Mouse (Mus musculus) spleen, embryonic (tissue): Measurements from ENCODE around the gene Zfpm1.

ENCODE experiments used
- CTCF ChIA-PET: fragments of 350-600 bp; sonication (Branson Sonifier 250); formaldehyde crosslinking; loops from one replicate; lab custom pipeline; 2022; lab: Charles Lee

The Zfpm1 gene

GRCm38 (mm10) chr8:122282035-122282358 lies at the start of gene Zfpm1:
TSS of gene Zfpm1 (plus strand) at chr8:122282141.
- CTCF ChIA-PET = no interaction called here

- CTCF ChIA-PET = no interaction called here
These were observed 47.9 kb upstream of the Zfpm1 start for GRCm38 (mm10) chr8:122234055-122234454.

- CTCF ChIA-PET = no interaction called here
These were observed 45.4 kb upstream of the Zfpm1 start for GRCm38 (mm10) chr8:122236521-122236920.

DNA sequence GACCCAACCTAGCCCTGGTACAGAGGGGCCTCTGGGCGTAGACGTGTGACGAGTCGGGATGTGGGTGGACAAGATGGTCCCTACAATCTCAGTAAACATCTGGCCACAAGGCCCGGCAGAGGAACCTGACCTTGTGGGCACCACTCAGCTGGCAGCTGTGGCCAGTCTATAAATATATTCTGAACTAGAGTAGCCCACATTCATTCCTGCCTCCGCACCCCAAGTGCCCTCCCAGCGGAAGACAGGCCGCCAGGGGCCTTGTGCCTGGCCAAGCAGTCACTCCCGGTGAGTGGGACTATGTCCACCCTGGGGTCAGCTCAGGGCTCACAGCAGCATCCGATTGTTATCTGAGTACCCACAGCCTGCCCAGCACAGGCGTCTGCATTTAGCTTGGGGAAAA lies 43.7 kb upstream of the Zfpm1 start:
- CTCF ChIA-PET = no interaction called here

DNA sequence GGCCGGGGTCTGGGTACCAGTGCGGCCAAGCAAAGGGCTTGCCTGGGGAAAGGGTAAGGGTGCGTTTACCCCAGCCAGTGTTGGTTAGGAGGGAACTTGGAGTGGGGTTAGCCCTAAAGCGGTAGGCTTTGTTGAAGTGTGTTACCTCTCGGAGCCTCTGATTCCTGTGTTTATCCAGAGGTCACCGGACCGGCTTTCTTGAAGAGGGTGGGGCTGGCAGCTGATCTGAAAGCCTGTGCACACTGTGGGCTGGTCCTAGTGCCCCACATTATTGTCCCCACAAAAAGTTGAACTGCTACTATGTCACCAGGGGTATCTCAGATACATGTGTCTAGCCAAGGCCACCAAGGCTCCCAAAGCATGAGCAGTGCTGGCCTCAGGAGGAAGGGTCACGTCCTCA lies 43.2 kb upstream of the Zfpm1 start:
- CTCF ChIA-PET = no interaction called here

DNA sequence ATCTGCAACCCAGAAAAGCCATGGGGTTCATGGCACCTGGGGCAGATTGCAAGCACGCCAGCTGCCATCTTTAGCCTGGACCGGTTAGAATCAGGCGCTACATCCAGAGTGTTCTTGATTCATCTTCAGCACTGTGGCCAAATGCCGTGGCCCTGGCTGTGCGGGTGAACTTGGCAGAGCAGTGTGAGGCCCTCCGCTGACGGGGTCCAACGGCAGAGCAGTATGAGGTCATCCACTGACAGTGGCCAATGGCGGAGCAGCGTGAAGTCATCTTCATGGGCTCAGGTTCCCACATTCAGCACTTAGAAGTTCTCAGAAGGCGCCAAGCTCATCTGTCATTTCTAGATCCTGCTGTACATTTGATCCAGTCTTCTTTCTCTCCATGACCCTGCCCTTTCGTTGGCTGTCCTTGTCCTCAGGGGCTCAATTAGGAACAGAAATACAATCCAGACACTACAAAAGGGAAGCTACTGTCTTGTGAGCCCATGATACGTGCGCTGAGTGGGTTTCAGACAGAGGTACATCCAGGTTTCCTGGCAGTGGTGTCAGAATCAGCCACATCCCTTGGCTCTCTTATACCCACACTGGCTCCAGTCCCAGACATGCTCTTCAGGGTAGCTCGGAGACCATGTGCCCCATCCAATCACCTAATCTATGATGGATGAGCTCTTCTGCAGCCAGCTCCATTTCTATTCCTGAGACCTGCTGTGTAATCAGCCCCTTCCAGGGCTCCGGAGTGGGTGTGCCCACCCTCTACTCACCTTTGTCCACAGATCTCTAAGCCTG lies 41.5 kb upstream of the Zfpm1 start:
- CTCF ChIA-PET = no interaction called here

GRCm38 (mm10) chr8:122243310-122243709 lies 38.6 kb upstream of the Zfpm1 start:
- CTCF ChIA-PET = no interaction called here

DNA sequence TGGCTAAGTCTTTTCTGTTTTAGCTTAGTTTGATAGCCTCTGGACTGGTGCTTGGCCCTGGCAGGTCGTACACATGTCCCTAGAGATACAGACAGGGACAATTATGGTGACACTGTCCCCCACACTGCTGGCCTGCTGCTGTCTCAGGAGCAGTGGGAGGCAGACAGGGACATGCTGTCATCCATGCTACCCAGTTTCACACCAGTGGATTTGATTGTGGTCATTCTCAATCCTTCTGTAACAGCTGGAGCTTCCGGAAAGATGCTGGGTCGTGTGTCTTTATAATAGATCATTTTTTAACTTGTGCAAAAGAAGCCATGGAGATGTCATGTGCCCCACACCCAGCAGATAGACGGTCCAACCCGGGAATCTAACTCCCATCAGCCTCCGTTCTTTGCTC lies 36.8 kb upstream of the Zfpm1 start:
- CTCF ChIA-PET = no interaction called here

GRCm38 (mm10) chr8:122246257-122247211 lies 35.4 kb upstream of the Zfpm1 start:
- CTCF ChIA-PET = interaction anchor here (0.6 kb wide), 1 partner anchor 38 kb away, joined by 3 read pairs; no protein-coding TSS in a partner anchor

GRCm38 (mm10) chr8:122251739-122252138 lies 30.2 kb upstream of the Zfpm1 start:
- CTCF ChIA-PET = no interaction called here

GRCm38 (mm10) chr8:122252366-122252765 lies 29.6 kb upstream of the Zfpm1 start:
- CTCF ChIA-PET = no interaction called here

GRCm38 (mm10) chr8:122259351-122259750 lies 22.6 kb upstream of the Zfpm1 start:
- CTCF ChIA-PET = interaction anchor here (0.9 kb wide), 1 partner anchor 10 kb away, joined by 3 read pairs; no protein-coding TSS in a partner anchor

DNA sequence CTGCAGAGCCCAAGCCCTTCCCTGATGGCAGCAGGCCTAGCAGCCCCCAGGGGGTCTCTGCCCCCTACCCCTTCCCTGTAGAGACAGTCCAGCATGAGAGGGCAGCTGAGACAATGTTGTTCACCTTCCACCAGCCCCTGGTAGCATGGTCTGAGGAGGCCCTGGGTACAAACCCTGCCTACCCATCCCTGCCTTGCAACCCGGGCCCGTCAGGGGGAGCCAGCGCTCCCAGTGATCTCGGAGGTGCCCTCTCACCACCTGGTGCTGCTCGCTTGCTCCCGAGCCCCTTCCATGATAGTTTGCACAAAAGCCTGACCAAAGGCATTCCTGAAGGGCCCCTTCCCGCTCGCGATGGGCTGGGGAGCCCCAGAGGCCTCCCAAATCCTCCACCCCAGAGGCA lies 21.2 kb upstream of the Zfpm1 start:
- CTCF ChIA-PET = no interaction called here

- CTCF ChIA-PET = no interaction called here
These were observed 19.1 kb upstream of the Zfpm1 start for GRCm38 (mm10) chr8:122262835-122263234.

DNA sequence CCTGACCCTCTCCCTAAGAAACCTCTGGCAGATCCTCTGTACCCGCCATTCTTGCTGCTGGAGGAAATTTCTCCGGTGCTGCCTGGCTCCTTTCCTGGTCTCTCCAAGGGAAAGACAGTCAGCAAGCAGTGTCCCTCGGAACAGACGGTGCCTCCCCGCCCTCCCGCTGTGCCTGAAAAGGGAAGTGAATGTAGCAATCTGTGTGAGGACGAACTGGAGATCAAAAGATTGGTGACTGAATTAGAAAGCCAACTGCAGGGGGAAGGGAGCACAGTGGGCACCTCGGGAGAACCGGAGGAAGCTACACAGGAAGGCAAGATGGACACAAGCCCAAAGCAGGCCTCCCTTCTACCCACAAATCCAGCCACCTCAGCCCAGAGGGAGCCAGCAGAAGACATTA lies 17.7 kb upstream of the Zfpm1 start:
- CTCF ChIA-PET = interaction anchor here (0.8 kb wide), 1 partner anchor 67 kb away, joined by 3 read pairs; no protein-coding TSS in a partner anchor

GRCm38 (mm10) chr8:122265522-122265921 lies 16.4 kb upstream of the Zfpm1 start:
- CTCF ChIA-PET = no interaction called here

GRCm38 (mm10) chr8:122266867-122267266 lies 15.1 kb upstream of the Zfpm1 start:
- CTCF ChIA-PET = no interaction called here

DNA sequence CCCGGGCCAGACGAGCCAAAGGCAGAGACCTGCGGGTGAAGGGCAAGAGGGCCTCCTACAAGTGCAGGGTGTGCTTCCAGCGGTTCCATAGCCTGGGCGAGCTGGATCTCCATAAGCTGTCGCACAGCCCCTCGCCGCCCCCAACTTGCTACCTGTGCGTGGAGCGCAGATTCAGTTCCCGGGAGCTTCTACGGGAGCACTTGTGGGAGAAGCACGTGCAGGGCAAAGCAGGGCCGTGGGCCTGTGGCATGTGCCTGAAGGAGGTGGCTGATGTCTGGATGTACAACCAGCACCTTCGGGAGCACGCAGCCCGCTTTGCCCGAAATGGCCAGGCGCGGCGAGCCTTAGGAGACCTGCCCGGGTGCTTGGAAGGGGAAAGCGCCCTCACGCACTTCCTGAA lies 13.1 kb upstream of the Zfpm1 start:
- CTCF ChIA-PET = no interaction called here

DNA sequence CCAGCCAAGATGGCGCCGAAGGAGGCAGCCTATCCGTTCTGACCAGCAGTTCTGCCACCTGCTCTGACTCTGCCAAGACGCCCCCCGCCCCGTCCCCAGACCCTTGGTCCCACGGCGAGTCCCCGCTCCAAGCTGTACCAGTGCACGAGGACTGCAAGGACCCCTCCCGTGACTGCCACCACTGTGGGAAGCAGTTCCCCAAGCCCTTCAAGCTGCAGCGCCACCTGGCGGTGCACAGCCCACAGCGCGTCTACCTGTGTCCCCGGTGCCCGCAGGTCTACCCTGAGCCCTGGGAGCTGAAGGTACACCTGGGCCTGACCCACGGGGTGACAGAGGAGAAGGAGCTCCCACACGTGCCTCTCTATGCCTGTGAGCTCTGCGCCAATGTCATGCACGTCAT lies 12.5 kb upstream of the Zfpm1 start:
- CTCF ChIA-PET = interaction anchor here (0.6 to 0.7 kb wide), 2 partner anchors 10 to 107 kb away, joined by 3 read pairs; partner anchors contain the start of gene Zc3h18

DNA sequence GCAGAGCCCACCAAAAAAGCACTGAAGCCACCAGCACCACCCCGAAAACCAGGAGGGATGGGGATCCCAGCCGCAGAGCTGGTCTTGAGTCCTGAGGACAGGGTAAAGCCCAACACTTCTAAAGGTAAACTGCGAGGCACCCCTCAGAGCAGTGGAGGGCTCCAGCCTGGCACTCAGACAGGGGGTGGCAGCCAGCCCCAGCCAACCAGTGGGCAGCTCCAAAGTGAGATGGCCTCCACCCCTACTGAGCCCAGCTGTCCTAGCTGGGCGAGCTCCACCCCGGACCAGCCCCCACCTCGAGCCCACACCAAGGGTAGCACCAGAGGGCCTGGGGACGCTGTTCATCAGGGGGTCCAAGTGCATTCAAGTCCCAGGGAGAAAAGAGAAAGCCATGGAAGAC lies 11.4 kb upstream of the Zfpm1 start:
- CTCF ChIA-PET = interaction anchor here (0.6 to 0.8 kb wide), 2 partner anchors 82 to 1799 kb away, joined by 4 to 8 read pairs; no protein-coding TSS in a partner anchor

DNA sequence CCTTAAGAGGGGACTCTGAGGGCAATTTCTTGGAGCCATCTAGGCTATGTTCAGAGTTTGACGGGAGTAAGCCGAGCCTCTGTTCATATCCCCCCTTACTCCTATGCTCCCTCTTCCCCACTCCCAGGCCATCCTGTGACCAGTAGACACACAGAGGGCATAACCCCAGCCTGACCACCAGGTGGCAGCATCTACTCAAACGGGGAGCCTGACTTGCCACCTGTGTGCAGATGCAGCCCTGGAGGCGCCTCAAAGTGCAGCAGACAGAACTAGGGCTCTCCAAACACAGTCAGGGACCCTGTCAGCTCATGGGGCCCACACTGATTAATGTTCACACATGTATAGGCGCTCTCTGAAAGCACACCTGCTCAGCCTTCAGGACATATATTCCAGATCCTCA lies 8.8 kb upstream of the Zfpm1 start:
- CTCF ChIA-PET = interaction anchor here (4.6 kb wide), 1 partner anchor 60 kb away, joined by 28 read pairs; no protein-coding TSS in a partner anchor

DNA sequence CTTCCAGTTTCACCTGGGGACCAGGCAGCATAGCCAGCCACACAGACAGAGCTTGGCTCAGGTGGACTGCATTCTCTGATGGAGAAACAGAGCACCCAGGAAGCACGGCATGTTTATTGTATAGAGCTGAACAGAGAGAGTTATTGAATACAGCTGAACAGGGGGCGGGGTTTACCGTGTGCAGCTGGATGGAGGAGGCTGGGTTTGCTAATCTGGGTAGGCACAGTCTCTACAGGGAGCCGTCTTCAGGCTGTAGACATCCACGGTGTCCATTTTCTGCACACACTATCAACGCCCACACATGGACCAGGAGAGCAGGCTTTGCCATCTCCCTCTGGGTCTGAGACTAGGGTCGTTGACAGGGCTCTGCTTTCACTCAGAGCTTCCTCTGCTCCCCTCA lies 8.1 kb upstream of the Zfpm1 start:
- CTCF ChIA-PET = interaction anchor here (4.6 kb wide), 1 partner anchor 59 kb away, joined by 28 read pairs; no protein-coding TSS in a partner anchor
